Mouse (Mus musculus) spleen, postnatal 10 days (tissue): ENCODE measurements around the gene Phc2.

Source experiments
- DNase-seq, 2 experiments: peaks; one replicate each; pipeline ENCODE4 v3.0.0; 2021 to 2022; ENCODE audit warnings: low spot score in 2 of 2

Phc2 gene

DNA sequence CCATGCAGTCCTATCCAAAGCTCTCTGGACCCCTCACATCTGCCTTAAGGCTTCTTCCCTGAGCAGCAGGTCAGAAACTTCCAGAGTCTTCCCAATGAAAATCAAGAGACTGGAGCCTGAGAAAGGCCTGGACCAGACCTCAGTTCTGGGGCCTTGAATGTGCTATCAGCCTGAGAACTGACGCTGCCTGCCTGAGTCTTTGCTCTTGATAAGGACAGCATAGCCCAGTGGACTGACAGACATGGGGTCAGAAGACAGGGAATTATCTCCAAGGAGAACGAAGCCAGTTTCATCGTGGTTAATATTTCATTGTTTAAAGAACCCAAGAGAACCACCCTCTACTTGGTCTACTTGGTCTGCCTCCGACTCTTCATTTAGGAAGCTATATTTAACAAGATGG is 128.1 kb downstream of the Phc2 start:
- DNase-seq: no peak

DNA sequence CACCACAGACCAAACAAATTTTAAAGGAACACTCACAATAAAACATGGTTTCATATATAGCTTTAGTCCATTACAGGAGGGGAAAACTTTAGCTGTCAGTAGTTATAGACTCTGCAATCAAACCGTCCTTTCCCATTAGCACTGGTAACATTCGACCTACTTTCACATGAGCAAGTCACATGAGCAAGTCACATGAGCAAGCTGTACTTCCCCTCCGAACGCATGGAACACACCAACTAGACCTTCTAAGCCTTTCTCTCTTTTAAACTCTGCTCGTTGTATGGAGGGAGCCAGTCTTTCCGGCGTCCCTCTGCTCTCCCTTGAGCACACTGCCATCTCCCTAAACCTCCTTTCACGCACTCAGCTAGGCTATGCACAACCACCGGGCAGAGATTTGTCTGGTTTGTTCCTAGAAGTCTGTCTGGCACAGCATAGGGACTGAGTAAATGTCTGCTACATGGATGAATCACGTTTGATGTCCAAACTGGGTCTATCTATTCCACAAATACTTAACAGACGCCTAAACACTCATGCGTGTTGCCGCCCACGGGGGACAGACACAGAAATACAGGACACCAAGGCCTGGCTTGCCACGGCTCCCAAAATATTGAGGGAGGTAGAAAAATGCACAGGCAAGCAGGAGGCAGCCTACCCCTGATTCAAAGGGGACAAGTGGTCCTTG is 130.6 kb downstream of the Phc2 start:
- DNase-seq: no peak

DNA sequence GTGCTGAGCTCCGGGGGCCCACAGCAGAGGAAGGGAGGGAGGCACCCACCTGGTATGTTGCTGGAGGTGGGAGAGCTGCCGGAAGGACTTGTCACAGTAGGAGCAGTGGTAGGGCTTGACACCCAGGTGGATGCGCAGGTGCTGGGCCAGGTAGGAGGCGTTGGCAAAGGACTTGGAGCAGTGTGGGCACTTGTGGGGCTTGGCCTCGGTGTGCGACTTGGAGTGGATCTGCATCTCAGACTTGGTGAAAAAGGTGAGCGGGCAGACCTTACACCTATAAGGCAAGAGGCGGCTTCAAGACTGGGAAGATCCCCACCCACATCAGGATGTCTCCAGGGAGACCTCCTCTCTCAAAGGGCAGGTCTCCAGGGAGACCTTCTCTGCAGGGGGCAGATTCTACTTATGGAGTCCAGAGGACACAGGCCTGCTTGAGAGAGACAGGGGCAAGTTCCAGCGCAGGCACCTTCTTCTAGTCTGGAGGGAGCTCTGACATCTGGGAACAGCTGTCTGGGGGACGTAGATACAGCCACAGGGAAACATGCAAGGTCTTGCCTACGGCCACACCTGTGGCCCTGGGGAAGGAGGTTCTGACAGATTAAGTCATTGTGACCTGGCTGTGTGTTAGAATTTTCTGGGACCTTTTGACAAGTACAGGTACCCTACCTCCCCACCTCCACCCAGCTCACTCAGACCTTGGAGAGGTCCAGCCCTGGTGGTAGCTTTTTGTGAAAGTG is 131.6 kb downstream of the Phc2 start:
- DNase-seq: peak in 1 of 2 experiments; percentile 13

DNA sequence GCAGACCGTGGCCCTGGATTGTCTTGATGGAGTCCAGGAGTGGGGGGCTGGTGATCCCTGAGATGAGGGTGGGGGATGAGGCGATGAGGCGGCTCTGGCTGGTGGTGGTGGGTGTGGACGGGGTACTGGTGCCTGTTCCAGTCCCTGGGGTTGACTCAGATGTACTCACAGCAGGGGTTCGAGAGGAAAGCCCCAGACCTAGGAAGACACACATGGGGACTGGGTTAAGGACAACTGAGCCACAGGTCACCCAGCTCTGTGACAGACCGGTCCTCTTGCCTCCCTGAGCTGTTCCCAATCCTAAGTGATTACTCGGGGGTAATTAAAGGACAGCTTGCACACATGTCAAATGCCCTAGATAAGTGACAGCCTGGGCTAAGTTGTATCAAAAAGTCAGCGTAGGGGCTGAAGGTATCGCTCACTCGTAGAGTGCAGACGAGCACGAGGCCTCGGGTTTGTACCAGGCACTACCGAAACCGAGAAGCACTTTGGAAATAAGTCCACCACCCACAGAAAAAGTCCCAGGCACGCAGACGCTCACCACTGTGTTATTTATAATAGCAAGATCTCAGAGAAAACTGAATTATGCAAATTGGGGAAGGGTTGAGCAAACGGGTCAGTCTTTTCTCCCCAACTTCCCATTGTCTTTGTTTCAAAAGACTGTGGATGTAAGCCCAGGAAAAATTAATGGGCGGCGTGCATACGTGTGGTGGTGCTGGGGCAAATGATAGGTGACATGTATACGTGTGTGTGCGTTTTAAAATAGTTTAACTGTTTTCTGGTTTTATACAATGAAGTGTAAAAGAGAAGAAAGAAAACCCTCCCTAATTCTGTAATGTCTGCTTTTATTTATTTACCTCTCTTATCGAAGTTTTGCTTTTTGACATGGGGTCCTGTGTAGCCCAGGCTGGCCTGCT is 132.8 kb downstream of the Phc2 start:
- DNase-seq: no peak

DNA sequence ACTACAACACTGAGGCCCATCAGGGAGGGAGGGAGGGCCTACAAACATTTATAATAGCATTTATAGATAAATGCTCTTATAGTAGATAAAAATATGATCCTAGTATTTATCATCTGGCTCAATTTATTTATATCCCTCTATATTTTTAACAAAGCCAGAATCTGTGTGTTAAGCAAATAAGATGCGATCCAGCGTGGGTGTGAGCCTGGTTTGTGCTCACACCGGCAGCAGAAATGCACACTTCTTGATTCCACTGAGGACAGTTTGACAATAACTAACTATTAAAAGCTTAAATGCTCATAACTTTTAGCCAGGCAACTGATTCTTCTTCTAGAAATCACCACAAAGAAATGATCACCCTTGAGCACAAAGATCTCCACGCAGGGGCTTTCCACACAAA is 133.6 kb downstream of the Phc2 start:
- no peak for DNase-seq

DNA sequence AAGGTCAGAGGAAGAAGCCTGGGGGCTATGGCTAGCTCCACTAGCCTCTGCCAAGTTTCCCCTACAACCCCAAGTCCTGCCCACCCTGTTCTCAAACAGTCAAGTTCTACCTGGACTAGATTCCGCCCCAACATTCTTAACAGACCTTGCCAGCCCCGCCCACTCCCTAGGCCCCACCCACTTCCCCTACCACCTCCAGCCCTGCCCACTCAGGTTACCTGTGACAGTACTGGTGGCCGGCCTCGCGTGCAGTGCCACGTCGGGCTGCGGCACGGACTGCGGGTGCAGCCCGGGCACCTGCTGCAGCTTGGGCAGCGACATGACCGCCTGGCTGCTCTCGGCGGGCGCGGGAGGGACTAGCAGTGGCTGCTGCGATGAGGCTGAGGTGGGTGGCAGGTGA is 135.1 kb downstream of the Phc2 start:
- no peak for DNase-seq

DNA sequence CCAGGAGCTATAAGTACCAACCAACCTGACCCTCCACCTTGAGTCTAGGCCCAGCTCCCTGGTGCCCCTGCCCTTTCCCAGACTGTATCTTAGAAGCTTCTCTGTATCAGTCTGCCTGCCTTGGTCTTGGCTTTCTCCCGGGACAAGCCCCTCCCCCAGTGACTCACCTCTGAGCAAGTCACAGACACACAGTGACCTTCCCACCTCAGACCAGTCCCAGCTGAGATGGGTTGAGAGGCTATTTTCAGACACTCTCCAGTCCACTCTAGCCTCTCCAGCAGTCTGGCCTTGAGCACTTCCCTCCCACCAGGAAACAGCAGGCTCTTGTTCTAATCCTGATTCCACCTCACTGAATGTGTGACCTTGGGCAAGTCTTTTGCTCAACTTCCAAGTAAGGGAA is 139.2 kb downstream of the Phc2 start:
- peak in 1 of 2 experiments; percentile 13 for DNase-seq

DNA sequence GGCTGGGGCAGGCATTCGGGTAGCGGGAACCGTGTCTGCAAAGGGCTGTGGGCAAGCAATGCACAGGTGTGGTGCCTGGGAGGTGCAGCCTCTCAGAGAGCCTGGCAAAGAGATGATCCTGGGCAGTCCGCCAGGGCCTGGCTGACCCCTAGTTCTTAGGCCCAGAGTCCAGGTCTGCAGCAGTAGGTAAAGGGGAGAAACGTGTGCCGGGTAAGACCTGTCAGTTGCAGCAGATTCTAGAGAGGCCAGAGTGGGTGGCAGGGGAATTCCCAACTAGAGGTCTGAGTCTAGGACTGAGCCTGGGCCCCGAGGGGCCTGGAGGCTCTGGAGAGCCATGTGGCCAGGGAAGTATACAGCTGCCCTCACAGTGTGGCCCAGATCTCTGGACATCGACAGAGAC is 139.7 kb downstream of the Phc2 start:
- DNase-seq: no peak

DNA sequence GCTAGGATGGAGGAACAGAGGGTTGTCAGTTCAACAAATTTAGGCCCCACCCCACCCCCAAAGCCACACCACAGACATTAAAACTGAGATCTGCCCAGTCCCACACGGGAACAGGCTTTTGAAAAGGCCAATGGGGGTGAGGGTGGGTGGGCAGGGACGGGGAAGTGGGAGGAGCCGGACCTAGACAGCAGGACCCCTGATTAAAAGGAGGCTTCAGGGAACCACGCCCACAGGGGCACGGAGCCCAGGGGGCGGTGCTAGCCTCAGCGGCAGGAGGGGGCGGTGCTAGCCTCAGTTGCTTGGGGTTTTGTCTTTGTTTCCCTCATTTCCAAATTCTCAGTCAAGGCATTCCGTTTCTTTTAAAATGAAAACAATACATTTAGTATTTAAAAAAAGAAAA is 141.1 kb downstream of the Phc2 start:
- peak in 1 of 2 experiments; percentile 26 for DNase-seq

DNA sequence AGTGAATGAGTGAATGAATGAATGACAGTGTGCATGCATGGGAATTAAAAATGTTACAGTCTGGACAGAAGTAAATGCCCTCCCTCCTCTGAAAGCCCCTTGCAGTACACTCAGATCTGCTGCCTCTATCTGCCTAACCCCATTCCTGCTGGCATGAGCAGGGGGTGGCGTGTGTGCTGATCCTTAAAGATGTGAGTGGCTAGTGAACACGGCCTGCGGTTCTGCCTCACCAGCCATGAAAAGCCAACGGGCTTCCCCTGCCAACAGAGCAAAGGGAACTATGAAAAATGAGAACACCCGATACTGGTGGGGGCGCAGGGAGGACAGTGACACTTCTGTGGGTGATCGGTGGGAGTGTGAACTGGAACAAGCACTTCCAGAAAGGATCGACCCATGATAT is 142.3 kb downstream of the Phc2 start:
- DNase-seq: no peak

DNA sequence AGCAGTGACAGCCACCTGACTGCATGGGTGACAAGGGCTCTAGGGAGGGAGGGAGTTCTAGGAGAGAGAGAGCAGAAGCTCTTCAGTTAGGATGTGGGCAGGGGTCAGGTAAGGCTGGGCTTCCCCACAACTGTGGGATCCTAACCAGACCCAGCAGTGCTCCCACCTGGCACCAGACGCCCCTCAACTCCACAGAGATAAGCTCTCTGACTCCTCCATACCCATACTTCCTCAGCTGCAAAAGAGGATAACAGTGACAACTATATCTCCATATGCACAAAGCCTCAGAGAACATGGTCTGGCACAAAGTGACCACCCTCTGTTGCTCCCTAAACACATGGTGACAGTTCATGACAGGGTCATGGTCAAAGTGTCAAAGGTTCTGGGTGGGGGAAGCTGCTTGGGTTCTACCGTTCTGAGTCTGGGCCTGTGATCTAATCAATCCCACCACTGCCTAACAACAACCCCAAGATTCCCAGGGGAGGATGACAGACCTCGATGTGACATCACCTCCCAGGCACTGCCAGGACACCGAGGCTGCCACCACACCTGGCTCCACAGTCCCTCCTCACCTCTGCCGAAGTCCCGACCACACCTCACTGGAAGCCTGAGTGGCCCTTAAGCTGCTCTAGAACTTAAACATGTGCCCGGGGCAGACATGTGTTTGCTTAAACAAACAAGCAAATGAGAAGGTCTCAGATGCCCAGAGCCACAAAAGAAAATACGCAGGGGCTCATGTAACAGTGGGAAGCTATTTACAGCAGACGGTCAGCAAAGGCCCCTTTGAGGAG is 147.4 kb downstream of the Phc2 start:
- DNase-seq: no peak
